Mouse (Mus musculus): ENCODE data around the gene Adsl. TPM values are rescaled to one million over a fixed set of nuclear protein-coding genes. Genes with fewer than 3 reads are reported as not detected.

The Adsl gene
- polyA plus RNA-seq, 1 experiment, result not detected

- no peak for TF ChIP-seq CTCF (IDR thresholded peaks at IDR 0.05; ENCODE audit: insufficient read depth, low read depth, low read length)
- TF ChIP-seq POLR2A (IDR thresholded peaks at IDR 0.05; ENCODE audit: insufficient read depth, low read depth, low read length), result no peak
- Histone ChIP-seq H3K27ac (ENCODE audit: insufficient read depth, low read depth, low read length) (no peak overlapping the region), H3K4me3 (ENCODE audit: insufficient read depth, low read depth, low read length) (no peak overlapping the region), H3K4me1 (ENCODE audit: control insufficient read depth, insufficient read depth, low read length) (peaks cover 5% of the 10 kb centered on the region)
- WGBS, result 91% methylated on average over 5 of the region's 5 CpGs
Measured at GRCm38 (mm10) chr15:80934841-80935240, 13.4 kb upstream of the Adsl start.

GRCm38 (mm10) chr15:80936686-80937085, 11.6 kb upstream of the Adsl start:
- WGBS, result 49% methylated on average over 3 of the region's 3 CpGs

GRCm38 (mm10) chr15:80938615-80939014, 9.7 kb upstream of the Adsl start:
- peaks cover 4% of the 10 kb centered on the region for H3K4me1 ChIP-seq (ENCODE audit: control insufficient read depth, insufficient read depth, low read length)
- WGBS, result 80% methylated on average over 4 of the region's 4 CpGs
- H3K4me3 ChIP-seq (ENCODE audit: insufficient read depth, low read depth, low read length), result no peak overlapping the region
- H3K27ac ChIP-seq (ENCODE audit: insufficient read depth, low read depth, low read length), result no peak overlapping the region
- TF ChIP-seq POLR2A (IDR thresholded peaks at IDR 0.05; ENCODE audit: insufficient read depth, low read depth, low read length) (no peak), CTCF (IDR thresholded peaks at IDR 0.05; ENCODE audit: insufficient read depth, low read depth, low read length) (no peak)

More at GRCm38 (mm10) chr15:80936686-80937085, 11.6 kb upstream of the Adsl start:
- TF ChIP-seq CTCF (IDR thresholded peaks at IDR 0.05; ENCODE audit: insufficient read depth, low read depth, low read length) (no peak), POLR2A (IDR thresholded peaks at IDR 0.05; ENCODE audit: insufficient read depth, low read depth, low read length) (no peak)
- Histone ChIP-seq H3K4me1 (ENCODE audit: control insufficient read depth, insufficient read depth, low read length) (peaks cover 4% of the 10 kb centered on the region), H3K27ac (ENCODE audit: insufficient read depth, low read depth, low read length) (no peak overlapping the region), H3K4me3 (ENCODE audit: insufficient read depth, low read depth, low read length) (no peak overlapping the region)

- Histone ChIP-seq H3K4me3 (ENCODE audit: insufficient read depth, low read depth, low read length) (no peak overlapping the region), H3K4me1 (ENCODE audit: control insufficient read depth, insufficient read depth, low read length) (peaks cover 4% of the 10 kb centered on the region), H3K27ac (ENCODE audit: insufficient read depth, low read depth, low read length) (no peak overlapping the region)
- no peak for TF ChIP-seq CTCF (IDR thresholded peaks at IDR 0.05; ENCODE audit: insufficient read depth, low read depth, low read length)
- no peak for TF ChIP-seq POLR2A (IDR thresholded peaks at IDR 0.05; ENCODE audit: insufficient read depth, low read depth, low read length)
- WGBS, result 63% methylated on average over 5 of the region's 5 CpGs
Measured at GRCm38 (mm10) chr15:80939401-80939800, 8.9 kb upstream of the Adsl start.

- Histone ChIP-seq H3K27ac (ENCODE audit: insufficient read depth, low read depth, low read length) (no peak overlapping the region), H3K4me3 (ENCODE audit: insufficient read depth, low read depth, low read length) (no peak overlapping the region), H3K4me1 (ENCODE audit: control insufficient read depth, insufficient read depth, low read length) (peaks cover 4% of the 10 kb centered on the region)
- TF ChIP-seq CTCF (IDR thresholded peaks at IDR 0.05; ENCODE audit: insufficient read depth, low read depth, low read length), result no peak
- no peak for TF ChIP-seq POLR2A (IDR thresholded peaks at IDR 0.05; ENCODE audit: insufficient read depth, low read depth, low read length)
- whole genome bisulfite sequencing, result 69% methylated on average over 6 of the region's 6 CpGs
Measured at GRCm38 (mm10) chr15:80941468-80942040, 6.7 kb upstream of the Adsl start.

GRCm38 (mm10) chr15:80945851-80946250, 2.4 kb upstream of the Adsl start:
- TF ChIP-seq POLR2A (IDR thresholded peaks at IDR 0.05; ENCODE audit: insufficient read depth, low read depth, low read length), result no peak
- no peak for TF ChIP-seq CTCF (IDR thresholded peaks at IDR 0.05; ENCODE audit: insufficient read depth, low read depth, low read length)
- 52% methylated on average over 3 of the region's 3 CpGs for WGBS
- H3K27ac ChIP-seq (ENCODE audit: insufficient read depth, low read depth, low read length), result no peak overlapping the region
- no peak overlapping the region for H3K4me3 ChIP-seq (ENCODE audit: insufficient read depth, low read depth, low read length)
- peaks cover 11% of the 10 kb centered on the region for H3K4me1 ChIP-seq (ENCODE audit: control insufficient read depth, insufficient read depth, low read length)

- H3K4me3 ChIP-seq (ENCODE audit: insufficient read depth, low read depth, low read length), result peak overlapping the region; percentile 2; the same call in 1 of the 2 replicates
- no peak for TF ChIP-seq CTCF (IDR thresholded peaks at IDR 0.05; ENCODE audit: insufficient read depth, low read depth, low read length)
- no peak for TF ChIP-seq POLR2A (IDR thresholded peaks at IDR 0.05; ENCODE audit: insufficient read depth, low read depth, low read length)
- peaks cover 9% of the 10 kb centered on the region for H3K4me1 ChIP-seq (ENCODE audit: control insufficient read depth, insufficient read depth, low read length)
- WGBS, result 47% methylated on average over 4 of the region's 4 CpGs
- H3K27ac ChIP-seq (ENCODE audit: insufficient read depth, low read depth, low read length), result no peak overlapping the region
Measured at GRCm38 (mm10) chr15:80949431-80949830, 1.1 kb downstream of the Adsl start.

GRCm38 (mm10) chr15:80950055-80950454, 1.8 kb downstream of the Adsl start:
- Histone ChIP-seq H3K4me3 (ENCODE audit: insufficient read depth, low read depth, low read length) (0 out of 2 replicates have a peak overlapping the region, but pooled peaks have one; percentile 2), H3K27ac (ENCODE audit: insufficient read depth, low read depth, low read length) (no peak overlapping the region), H3K4me1 (ENCODE audit: control insufficient read depth, insufficient read depth, low read length) (peaks cover 9% of the 10 kb centered on the region)
- WGBS, result 50% methylated on average over 7 of the region's 7 CpGs
- TF ChIP-seq CTCF (IDR thresholded peaks at IDR 0.05; ENCODE audit: insufficient read depth, low read depth, low read length) (no peak), POLR2A (IDR thresholded peaks at IDR 0.05; ENCODE audit: insufficient read depth, low read depth, low read length) (no peak)

GRCm38 (mm10) chr15:80953971-80954370, 5.7 kb downstream of the Adsl start:
- TF ChIP-seq POLR2A (IDR thresholded peaks at IDR 0.05; ENCODE audit: insufficient read depth, low read depth, low read length) (no peak), CTCF (IDR thresholded peaks at IDR 0.05; ENCODE audit: insufficient read depth, low read depth, low read length) (no peak)
- peaks cover 9% of the 10 kb centered on the region for H3K4me1 ChIP-seq (ENCODE audit: control insufficient read depth, insufficient read depth, low read length)
- H3K4me3 ChIP-seq (ENCODE audit: insufficient read depth, low read depth, low read length), result no peak overlapping the region
- H3K27ac ChIP-seq (ENCODE audit: insufficient read depth, low read depth, low read length), result no peak overlapping the region
- 92% methylated on average over 9 of the region's 9 CpGs for WGBS
